Mouse (Mus musculus): ENCODE measurements around the gene Fam50b. TPM values are rescaled to one million over a fixed set of nuclear protein-coding genes. Genes with fewer than 3 reads are reported as not detected.

Fam50b gene
- polyA plus RNA-seq, 1 experiment from 2014 or later = not detected

- 6% methylated on average over 7 of the region's 7 CpGs for WGBS (ENCODE audit: missing documents)
- Histone ChIP-seq H3K36me3 (ENCODE audit: inconsistent target) (no peaks in the 10 kb centered on the region), H3K4me3 (ENCODE audit: inconsistent target) (no peak overlapping the region), H3K79me2 (ENCODE audit: inconsistent target) (no peaks in the 10 kb centered on the region), H3K27ac (no peak overlapping the region)
Observed at GRCm38 (mm10) chr13:34760518-34761287, 26.1 kb downstream of the Fam50b start.

GRCm38 (mm10) chr13:34762136-34762535, 27.5 kb downstream of the Fam50b start:
- Histone ChIP-seq H3K27ac (no peak overlapping the region), H3K79me2 (ENCODE audit: inconsistent target) (no peaks in the 10 kb centered on the region), H3K36me3 (ENCODE audit: inconsistent target) (no peaks in the 10 kb centered on the region), H3K4me3 (ENCODE audit: inconsistent target) (no peak overlapping the region)
- 73% methylated on average over 5 of the region's 5 CpGs for WGBS (ENCODE audit: missing documents)

GRCm38 (mm10) chr13:34762865-34763264, 28.2 kb downstream of the Fam50b start:
- H3K27ac ChIP-seq = no peak overlapping the region
- H3K36me3 ChIP-seq (ENCODE audit: inconsistent target) = no peaks in the 10 kb centered on the region
- 84% methylated on average over 4 of the region's 4 CpGs for WGBS (ENCODE audit: missing documents)
- no peaks in the 10 kb centered on the region for H3K79me2 ChIP-seq (ENCODE audit: inconsistent target)
- H3K4me3 ChIP-seq (ENCODE audit: inconsistent target) = no peak overlapping the region

GRCm38 (mm10) chr13:34765269-34765668, 30.6 kb downstream of the Fam50b start:
- 89% methylated on average over 5 of the region's 5 CpGs for WGBS (ENCODE audit: missing documents)
- H3K4me3 ChIP-seq (ENCODE audit: inconsistent target) = no peak overlapping the region
- no peaks in the 10 kb centered on the region for H3K79me2 ChIP-seq (ENCODE audit: inconsistent target)
- H3K27ac ChIP-seq = no peak overlapping the region
- no peaks in the 10 kb centered on the region for H3K36me3 ChIP-seq (ENCODE audit: inconsistent target)

GRCm38 (mm10) chr13:34766572-34766971, 31.9 kb downstream of the Fam50b start:
- Histone ChIP-seq H3K27ac (no peak overlapping the region), H3K4me3 (ENCODE audit: inconsistent target) (no peak overlapping the region), H3K36me3 (ENCODE audit: inconsistent target) (no peaks in the 10 kb centered on the region), H3K79me2 (ENCODE audit: inconsistent target) (no peaks in the 10 kb centered on the region)
- WGBS (ENCODE audit: missing documents) = 51% methylated on average over 4 of the region's 4 CpGs

GRCm38 (mm10) chr13:34767527-34768292, 33.1 kb downstream of the Fam50b start:
- H3K4me3 ChIP-seq (ENCODE audit: inconsistent target) = no peak overlapping the region
- H3K27ac ChIP-seq = no peak overlapping the region
- 97% methylated on average over 18 of the region's 18 CpGs for WGBS (ENCODE audit: missing documents)
- H3K79me2 ChIP-seq (ENCODE audit: inconsistent target) = no peaks in the 10 kb centered on the region
- H3K36me3 ChIP-seq (ENCODE audit: inconsistent target) = no peaks in the 10 kb centered on the region

GRCm38 (mm10) chr13:34776767-34777166, 42.1 kb downstream of the Fam50b start:
- WGBS (ENCODE audit: missing documents) = 97% methylated on average over 3 of the region's 3 CpGs
- Histone ChIP-seq H3K79me2 (ENCODE audit: inconsistent target) (no peaks in the 10 kb centered on the region), H3K36me3 (ENCODE audit: inconsistent target) (no peaks in the 10 kb centered on the region), H3K27ac (no peak overlapping the region), H3K4me3 (ENCODE audit: inconsistent target) (no peak overlapping the region)

GRCm38 (mm10) chr13:34780856-34781610, 46.4 kb downstream of the Fam50b start:
- Histone ChIP-seq H3K36me3 (ENCODE audit: inconsistent target) (no peaks in the 10 kb centered on the region), H3K27ac (no peak overlapping the region), H3K79me2 (ENCODE audit: inconsistent target) (no peaks in the 10 kb centered on the region), H3K4me3 (ENCODE audit: inconsistent target) (no peak overlapping the region)
- WGBS (ENCODE audit: missing documents) = 94% methylated on average over 7 of the region's 7 CpGs

GRCm38 (mm10) chr13:34781611-34782009, 47.0 kb downstream of the Fam50b start:
- no peaks in the 10 kb centered on the region for H3K36me3 ChIP-seq (ENCODE audit: inconsistent target)
- WGBS (ENCODE audit: missing documents) = 96% methylated on average over 4 of the region's 4 CpGs
- no peak overlapping the region for H3K27ac ChIP-seq
- no peaks in the 10 kb centered on the region for H3K79me2 ChIP-seq (ENCODE audit: inconsistent target)
- no peak overlapping the region for H3K4me3 ChIP-seq (ENCODE audit: inconsistent target)

GRCm38 (mm10) chr13:34784818-34785217, 50.2 kb downstream of the Fam50b start:
- 20% methylated on average over 8 of the region's 8 CpGs for WGBS (ENCODE audit: missing documents)
- H3K4me3 ChIP-seq (ENCODE audit: inconsistent target) = no peak overlapping the region

GRCm38 (mm10) chr13:34786634-34787033, 52.0 kb downstream of the Fam50b start:
- Histone ChIP-seq H3K36me3 (ENCODE audit: inconsistent target) (no peaks in the 10 kb centered on the region), H3K79me2 (ENCODE audit: inconsistent target) (no peaks in the 10 kb centered on the region), H3K4me3 (ENCODE audit: inconsistent target) (no peak overlapping the region), H3K27ac (no peak overlapping the region)
- 96% methylated on average over 5 of the region's 5 CpGs for WGBS (ENCODE audit: missing documents)

More at GRCm38 (mm10) chr13:34784818-34785217, 50.2 kb downstream of the Fam50b start:
- no peaks in the 10 kb centered on the region for H3K79me2 ChIP-seq (ENCODE audit: inconsistent target)
- no peak overlapping the region for H3K27ac ChIP-seq
- no peaks in the 10 kb centered on the region for H3K36me3 ChIP-seq (ENCODE audit: inconsistent target)

GRCm38 (mm10) chr13:34787546-34787945, 52.9 kb downstream of the Fam50b start:
- no peak overlapping the region for H3K4me3 ChIP-seq (ENCODE audit: inconsistent target)
- 74% methylated on average over 5 of the region's 5 CpGs for WGBS (ENCODE audit: missing documents)
- H3K36me3 ChIP-seq (ENCODE audit: inconsistent target) = no peaks in the 10 kb centered on the region
- H3K79me2 ChIP-seq (ENCODE audit: inconsistent target) = no peaks in the 10 kb centered on the region
- no peak overlapping the region for H3K27ac ChIP-seq

GRCm38 (mm10) chr13:34789176-34789818, 54.6 kb downstream of the Fam50b start:
- WGBS (ENCODE audit: missing documents) = 72% methylated on average over 3 of the region's 3 CpGs
- Histone ChIP-seq H3K27ac (no peak overlapping the region), H3K4me3 (ENCODE audit: inconsistent target) (no peak overlapping the region), H3K36me3 (ENCODE audit: inconsistent target) (no peaks in the 10 kb centered on the region), H3K79me2 (ENCODE audit: inconsistent target) (no peaks in the 10 kb centered on the region)

GRCm38 (mm10) chr13:34793066-34793465, 58.4 kb downstream of the Fam50b start:
- Histone ChIP-seq H3K36me3 (ENCODE audit: inconsistent target) (no peaks in the 10 kb centered on the region), H3K79me2 (ENCODE audit: inconsistent target) (no peaks in the 10 kb centered on the region), H3K27ac (peak overlapping the region; percentile 51), H3K4me3 (ENCODE audit: inconsistent target) (no peak overlapping the region)
- WGBS (ENCODE audit: missing documents) = 37% methylated on average over 7 of the region's 7 CpGs

Data from macrophage (primary cell).